ENCODE assay signal across 24 mouse cellular contexts in genomic region chr5:143933414-143933813, GRCm38 (mm10). TPM values are rescaled to one million over a fixed set of nuclear protein-coding genes. Genes with fewer than 3 reads are reported as not detected.
DNase-seq lines count a peak whose midpoint lies in the region; TF ChIP-seq lines count a peak whose summit lies in the region.
"Had no signal": no experiment of that assay in that cellular context is flagged by ENCODE, and none has a peak within 500 bp of the region (broad histone marks: within the 10 kb centered on the region; RNA-seq: fewer than 3 reads in every experiment).

No protein-coding gene starts in this region.

- peak; percentile 21 to 26 for DNase-seq in cerebellum, postnatal 14 days
- no peak for DNase-seq in cerebellum, adult 18-20 months
- DNase-seq in heart, embryonic 10.5 days (ENCODE audit: low spot score): peak; percentile 50
- no peak for DNase-seq in heart, postnatal 36 days
- peak; percentile 2 for DNase-seq in left cerebral cortex, postnatal 4 days
- DNase-seq in left cerebral cortex, postnatal 36 days (ENCODE audit: low spot score in 2 of 2): no peak
- DNase-seq in kidney, adult 8-10 months: no peak
- DNase-seq: cerebellum, adult 11-12 months; cerebellum, adult 9-11 months; gastrocnemius, postnatal 10 days; heart, adult 2 months; heart, postnatal 4 days had no signal

- 86% methylated on average over 11 of the region's 11 CpGs for WGBS in heart, embryonic 10.5 days

- peaks cover 4% of the 10 kb centered on the region; the same call in 1 of the 2 replicates for H3K4me1 ChIP-seq in heart, embryonic 10.5 days
- H3K4me1 ChIP-seq in E14TG2a.4 (replicated peaks; ENCODE audit: low read depth, low read length): peaks cover 28% of the 10 kb centered on the region

- H3K4me3 ChIP-seq in heart, embryonic 10.5 days: no peak overlapping the region
- peak overlapping the region; percentile 56 for H3K4me3 ChIP-seq in E14TG2a.4 (replicated peaks; ENCODE audit: low read length)
- H3K4me3 ChIP-seq: embryonic facial prominence, embryonic 13.5 days; heart, adult 2 months; heart, embryonic 12.5 days had no signal

- TF ChIP-seq CTCF in E14TG2a.4 (conservative IDR thresholded peaks at IDR 0.05; ENCODE audit: low read length): no peak

- H3K9me3 ChIP-seq in heart, embryonic 10.5 days: no peaks in the 10 kb centered on the region
- no peaks in the 10 kb centered on the region for H3K9me3 ChIP-seq in E14TG2a.4 (ENCODE audit: low read length)
- H3K9me3 ChIP-seq: embryonic facial prominence, embryonic 13.5 days; heart, embryonic 12.5 days; hindbrain, embryonic 13.5 days had no signal

- peaks cover 36% of the 10 kb centered on the region for H3K36me3 ChIP-seq in heart, embryonic 10.5 days
- H3K36me3 ChIP-seq in E14TG2a.4 (ENCODE audit: insufficient read depth, low read length): peaks cover 40% of the 10 kb centered on the region

- no peaks in the 10 kb centered on the region for H3K27me3 ChIP-seq in heart, embryonic 10.5 days (ENCODE audit: insufficient read depth, poor library complexity, severe bottlenecking)
- H3K27me3 ChIP-seq in E14TG2a.4 (ENCODE audit: insufficient read depth, low read length): no peaks in the 10 kb centered on the region
- H3K27me3 ChIP-seq: embryonic facial prominence, embryonic 13.5 days; heart, embryonic 12.5 days; hindbrain, embryonic 13.5 days; Patski had no signal

- no peak overlapping the region for H3K27ac ChIP-seq in heart, embryonic 10.5 days
- H3K27ac ChIP-seq: embryonic facial prominence, embryonic 13.5 days; heart, adult 2 months; hindbrain, embryonic 13.5 days had no signal

- intact Hi-C loops in heart, postnatal 36 days (cut with DNase I): no loop called here
- intact Hi-C loops in left cerebral cortex, postnatal 4 days (cut with DNase I): no loop called here
- intact Hi-C loops in left cerebral cortex, postnatal 36 days (cut with DNase I): no loop called here

RNA-seq across cellular contexts. Expression of gene Rsph10b, which starts 0.6 kb away (rescaled TPM):
- 0.46 and 1.1 TPM in 2 replicates for polyA plus RNA-seq in heart, embryonic 10.5 days (2016; fragmentation: Nextera tagmentation; extraction: Ambion mirVana)
- total RNA-seq in heart, postnatal 36 days (2021): under 1 TPM; 0.11 to 0.19 TPM
- 1 to 10 TPM; 4.7 to 6.0 TPM for total RNA-seq in left cerebral cortex, postnatal 4 days (2021)
- total RNA-seq in left cerebral cortex, postnatal 36 days (2021): 1 to 10 TPM; 4.0 to 5.3 TPM
- polyA plus RNA-seq: activated CD4-positive, CD25-positive, alpha-beta regulatory T cell, adult 4 months; C2C12 had no signal

RNA-seq across cellular contexts. Expression of gene Gm42421, which starts 5.4 kb away (rescaled TPM):
- 0.67 and 1.3 TPM in 2 replicates for polyA plus RNA-seq in heart, embryonic 10.5 days (2016; fragmentation: Nextera tagmentation; extraction: Ambion mirVana)
- not detected for total RNA-seq in heart, postnatal 36 days (2021)
- 1 to 10 TPM; 1.9 to 2.1 TPM for total RNA-seq in left cerebral cortex, postnatal 4 days (2021)
- total RNA-seq in left cerebral cortex, postnatal 36 days (2021): 1 to 10 TPM in 1 of 2 experiments, not detected in 1; 1.3 TPM
- total RNA-seq: adrenal gland, adult 18-20 months; adrenal gland, postnatal 14 days; gastrocnemius, postnatal 4 days; heart, adult 2 months had no signal
- polyA plus RNA-seq: heart, embryonic 16.5 days had no signal

RNA-seq across cellular contexts. Expression of gene Pms2, which starts 23.6 kb away (rescaled TPM):
- 28.3 and 33.9 TPM in 2 replicates for polyA plus RNA-seq in heart, embryonic 10.5 days (2016; fragmentation: Nextera tagmentation; extraction: Ambion mirVana)
- 1 to 10 TPM; 3.6 to 4.1 TPM for total RNA-seq in heart, postnatal 36 days (2021)
- 10 to 100 TPM; 17.2 to 23.2 TPM for total RNA-seq in left cerebral cortex, postnatal 4 days (2021)
- 10 to 100 TPM; 17.4 to 18.1 TPM for total RNA-seq in left cerebral cortex, postnatal 36 days (2021)

RNA-seq across cellular contexts. Expression of gene Aimp2, which starts 23.8 kb away (rescaled TPM):
- polyA plus RNA-seq in heart, embryonic 10.5 days (2016; fragmentation: Nextera tagmentation; extraction: Ambion mirVana): 117 and 127 TPM in 2 replicates
- total RNA-seq in heart, postnatal 36 days (2021): 10 to 100 TPM; 34.1 to 38.5 TPM
- total RNA-seq in left cerebral cortex, postnatal 4 days (2021): 10 to 100 TPM; 58.1 to 59.7 TPM
- 10 to 100 TPM; 31.6 to 34.8 TPM for total RNA-seq in left cerebral cortex, postnatal 36 days (2021)

RNA-seq across cellular contexts. Expression of gene Ankrd61, which starts 35.9 kb away (rescaled TPM):
- 0.16 and 0.26 TPM in 2 replicates for polyA plus RNA-seq in heart, embryonic 10.5 days (2016; fragmentation: Nextera tagmentation; extraction: Ambion mirVana)
- not detected for total RNA-seq in heart, postnatal 36 days (2021)
- under 1 TPM; 0.20 to 0.22 TPM for total RNA-seq in left cerebral cortex, postnatal 4 days (2021)
- total RNA-seq in left cerebral cortex, postnatal 36 days (2021): not detected
- total RNA-seq: adrenal gland, adult 18-20 months; adrenal gland, postnatal 14 days; gastrocnemius, postnatal 10 days; heart, adult 2 months had no signal
- polyA plus RNA-seq: intestine, postnatal 0 days had no signal

Comparison
In these comparisons a context has a peak if more than half of its experiments do, and no peak if none do; other contexts are left out.
1. DNase-seq: peak in cerebellum, postnatal 14 days (2 of 2), heart, embryonic 10.5 days (single experiment) and left cerebral cortex, postnatal 4 days (single experiment); none in cerebellum, adult 18-20 months (0 of 2), heart, postnatal 36 days (0 of 2), left cerebral cortex, postnatal 36 days (0 of 2) and kidney, adult 8-10 months (0 of 2).
2. RNA of gene Rsph10b, which starts 0.6 kb away (total RNA-seq): 4.7 to 6.0 TPM in left cerebral cortex, postnatal 4 days and 4.0 to 5.3 TPM in left cerebral cortex, postnatal 36 days; 0.11 to 0.19 TPM in heart, postnatal 36 days; every median in the first group is over 4 times any median in the second.